Mouse (Mus musculus): ENCODE results near the gene Crisp4. TPM values are rescaled to one million over a fixed set of nuclear protein-coding genes. Genes with fewer than 3 reads are reported as not detected.

The Crisp4 gene
- polyA plus RNA-seq, 1 experiment from 2014 or later: not detected

Other genes starting within 250 kb of the Crisp4 start
- gene Defb18, start 91.5 kb upstream of the Crisp4 start, polyA plus RNA-seq (2014; fragmentation: Nextera tagmentation; extraction: Ambion mirVana): not detected in 2 replicates
- not detected in 2 replicates for gene Defb41, start 119.2 kb upstream of the Crisp4 start, polyA plus RNA-seq (2014; fragmentation: Nextera tagmentation; extraction: Ambion mirVana)

All from heart, embryonic 14.5 days (tissue).